Mouse (Mus musculus): ENCODE results near the gene Tmem17. TPM values are rescaled to one million over a fixed set of nuclear protein-coding genes. Genes with fewer than 3 reads are reported as not detected.
A peak's percentile ranks its signal among the peaks of the same experiment; 100 is the strongest.

Gene Tmem17
- total RNA-seq (2021), result 1 to 10 TPM; 3.5 to 4.2 TPM
- long read RNA-seq, experiment 1, transcript Tmem17-201 (4 exons, 1,568 nt), result major isoform, 10 of 11 reads
- long read RNA-seq, experiment 1, partial matches to known transcripts, result 0 of 11 reads
- long read RNA-seq, experiment 1, other reads (novel, unspliced or antisense), result 1 of 11 reads
- long read RNA-seq, experiment 2, partial matches to known transcripts, result 0 of 5 reads
- long read RNA-seq, experiment 2, other reads (novel, unspliced or antisense), result 1 of 5 reads

- DNase-seq (ENCODE audit: low spot score in 2 of 2), result peak; percentile 90 to 91
Measured at GRCm38 (mm10) chr11:22512038-22513001, at the start of gene Tmem17. Gene Tmem17, plus strand, starts transcription at chr11:22512088.

DNA sequence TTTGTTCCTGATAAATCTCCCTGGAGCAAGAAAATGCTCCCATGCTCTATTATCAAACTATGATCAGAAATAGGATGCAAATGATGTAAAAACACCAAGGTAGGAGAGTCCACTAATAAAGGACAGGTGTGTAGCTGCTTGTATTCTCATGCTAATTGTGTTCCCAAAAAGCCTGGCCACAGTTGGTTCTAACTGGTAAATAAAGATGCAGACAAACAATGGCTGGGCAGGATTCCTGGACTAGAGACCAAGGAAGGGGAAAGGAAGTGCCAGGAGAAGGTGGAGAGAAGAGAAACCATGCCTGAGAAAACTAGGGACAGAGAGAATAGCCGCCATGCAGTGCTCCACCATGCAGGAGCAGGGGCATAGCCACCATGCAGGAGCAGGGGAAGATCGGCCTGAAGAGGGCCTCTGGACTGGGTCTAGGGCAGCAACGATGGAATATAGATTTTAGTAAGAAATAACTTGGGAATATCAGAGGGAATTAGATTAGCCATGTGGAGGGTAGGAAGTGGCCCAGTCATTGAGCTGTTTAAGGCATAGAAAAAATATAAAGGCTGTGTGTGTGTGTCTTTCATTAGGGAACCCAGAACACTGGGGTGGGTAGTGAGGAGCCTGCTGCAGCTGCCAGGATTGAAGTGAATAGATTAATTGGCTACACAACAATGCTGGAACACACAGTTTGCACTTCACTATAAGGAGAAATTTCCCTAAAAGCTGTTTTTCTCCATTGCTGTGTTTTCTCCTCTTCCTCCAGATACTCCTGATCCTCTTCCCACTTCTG lies 31.9 kb upstream of the Tmem17 start:
- no peak for DNase-seq (ENCODE audit: low spot score in 2 of 2)

DNA sequence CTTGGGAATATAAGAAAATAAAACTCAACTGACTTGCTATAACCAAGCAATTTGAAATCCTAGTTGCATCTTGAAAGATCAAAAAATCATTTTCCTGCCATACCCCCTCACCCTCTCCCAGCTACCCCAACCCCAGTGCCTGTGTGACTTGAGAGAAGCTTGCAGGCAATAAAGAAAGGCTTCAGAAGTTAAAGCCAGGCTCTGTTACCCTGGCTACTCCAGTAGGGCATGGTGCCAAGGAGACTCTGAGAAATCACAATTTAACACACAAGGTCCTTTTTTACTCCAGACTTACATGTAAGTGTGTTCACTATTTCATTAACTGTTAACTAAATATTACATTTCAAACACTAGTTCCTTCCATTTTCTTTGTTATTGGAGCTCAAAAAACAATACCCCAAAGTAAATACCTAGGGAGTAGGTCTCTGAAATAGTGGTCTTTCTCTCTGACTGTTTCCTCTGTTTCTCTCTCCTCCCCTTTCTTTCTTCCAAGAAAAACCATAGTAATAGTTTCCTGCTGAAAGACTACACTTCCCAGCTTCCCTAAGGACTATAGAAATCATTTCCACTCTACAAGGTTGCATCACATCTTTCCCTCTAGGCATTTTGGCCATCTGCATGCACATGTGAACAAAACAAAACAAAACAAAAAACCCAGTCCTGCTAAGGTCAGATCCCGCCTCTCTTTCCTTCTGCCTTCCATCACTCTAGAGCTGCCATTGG lies 30.1 kb upstream of the Tmem17 start:
- DNase-seq (ENCODE audit: low spot score in 2 of 2), result peak in 1 of 2 experiments; percentile 20

DNA sequence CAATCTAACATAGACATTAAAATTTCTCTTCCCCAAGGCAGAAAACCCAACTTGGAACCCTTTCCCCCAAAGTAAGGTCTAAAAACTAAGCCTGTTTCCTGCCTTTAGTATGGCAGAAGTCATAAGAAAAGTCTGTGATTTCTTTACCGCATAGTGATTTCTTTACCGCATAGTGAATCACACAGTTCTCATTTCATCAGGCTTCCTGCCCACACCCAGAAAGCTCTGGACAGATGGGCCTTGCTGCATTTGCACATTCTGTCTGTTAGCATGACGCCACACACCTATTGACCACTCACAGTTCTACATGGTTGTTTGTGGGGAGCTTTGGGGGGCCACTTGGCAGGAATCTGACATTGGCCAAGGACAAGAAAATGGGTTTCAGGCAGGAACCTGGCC lies 29.5 kb upstream of the Tmem17 start:
- no peak for DNase-seq (ENCODE audit: low spot score in 2 of 2)

DNA sequence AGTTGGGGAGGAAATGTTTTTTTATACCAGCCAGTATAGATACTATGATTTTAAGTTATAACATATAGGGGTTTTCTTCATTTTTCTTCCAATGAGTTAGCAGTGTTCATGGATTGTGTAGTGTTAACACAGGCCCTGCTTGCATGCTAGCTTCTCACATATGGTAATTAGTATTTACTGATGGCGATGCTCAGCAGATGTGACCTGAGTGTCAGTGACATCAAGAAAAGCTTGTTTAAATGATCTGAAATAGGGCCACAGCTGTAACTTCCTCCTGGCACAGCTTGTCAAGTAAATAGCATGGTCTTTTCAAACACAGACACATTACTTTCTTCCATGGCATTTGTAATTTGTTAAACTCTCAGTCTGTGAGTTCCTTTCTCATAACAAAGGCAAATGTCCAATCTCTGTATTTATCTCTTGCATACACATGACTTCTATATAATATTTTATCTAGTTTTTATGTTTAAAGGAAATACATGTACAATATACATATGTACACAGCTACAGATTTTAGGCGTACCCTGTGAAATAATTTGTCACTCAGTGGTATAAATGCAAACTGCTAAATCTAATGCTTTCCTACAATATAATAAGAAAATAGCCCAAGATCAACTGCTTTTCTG lies 18.1 kb upstream of the Tmem17 start:
- no peak for DNase-seq (ENCODE audit: low spot score in 2 of 2)

DNA sequence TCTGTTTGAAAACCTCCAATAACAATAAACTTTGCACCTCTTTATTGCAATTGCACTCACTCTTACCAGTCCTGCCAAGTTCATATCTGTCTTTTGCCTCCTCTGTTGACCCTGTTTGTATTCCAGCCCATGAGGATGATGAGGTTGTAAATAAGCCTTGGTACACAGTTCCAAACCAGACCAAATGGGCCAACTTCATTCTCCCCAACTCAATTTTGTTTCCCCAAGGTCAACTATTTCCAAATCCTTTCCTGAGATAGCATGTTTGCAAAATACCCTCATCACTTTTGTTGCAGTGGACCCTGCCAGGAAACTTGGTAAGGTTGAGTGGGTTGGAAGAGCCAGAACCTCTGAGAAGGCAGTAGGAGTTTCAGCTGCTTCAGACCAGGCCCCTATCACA lies 16.9 kb upstream of the Tmem17 start:
- no peak for DNase-seq (ENCODE audit: low spot score in 2 of 2)

- DNase-seq (ENCODE audit: low spot score in 2 of 2), result no peak
Measured at GRCm38 (mm10) chr11:22499396-22499795, 12.5 kb upstream of the Tmem17 start.

GRCm38 (mm10) chr11:22499886-22500285 lies 12.0 kb upstream of the Tmem17 start:
- no peak for DNase-seq (ENCODE audit: low spot score in 2 of 2)

- DNase-seq (ENCODE audit: low spot score in 2 of 2), result no peak
Measured at GRCm38 (mm10) chr11:22500771-22501566, 10.9 kb upstream of the Tmem17 start.

DNA sequence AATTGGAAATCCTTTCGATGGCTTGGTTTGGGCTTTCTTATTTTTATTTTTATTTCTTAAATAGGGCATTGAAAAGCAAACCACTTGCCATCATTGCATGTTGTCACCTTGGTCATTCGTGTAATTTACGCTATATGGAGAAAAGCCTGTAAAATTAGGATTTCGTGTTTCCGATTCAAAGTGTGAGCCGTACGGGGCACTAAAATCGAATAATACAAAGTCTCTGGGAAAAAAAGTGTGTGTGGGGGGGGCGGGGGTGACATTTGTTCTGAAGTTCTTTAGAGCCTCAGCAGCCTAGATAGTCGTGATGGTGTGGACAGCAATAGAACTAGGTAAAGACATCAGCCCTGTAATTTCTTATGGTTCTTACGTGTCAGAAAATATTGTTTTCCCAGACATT lies 1.2 kb downstream of the Tmem17 start:
- no peak for DNase-seq (ENCODE audit: low spot score in 2 of 2)

- no peak for DNase-seq (ENCODE audit: low spot score in 2 of 2)
Measured at GRCm38 (mm10) chr11:22515061-22515460, 3.2 kb downstream of the Tmem17 start.

DNA sequence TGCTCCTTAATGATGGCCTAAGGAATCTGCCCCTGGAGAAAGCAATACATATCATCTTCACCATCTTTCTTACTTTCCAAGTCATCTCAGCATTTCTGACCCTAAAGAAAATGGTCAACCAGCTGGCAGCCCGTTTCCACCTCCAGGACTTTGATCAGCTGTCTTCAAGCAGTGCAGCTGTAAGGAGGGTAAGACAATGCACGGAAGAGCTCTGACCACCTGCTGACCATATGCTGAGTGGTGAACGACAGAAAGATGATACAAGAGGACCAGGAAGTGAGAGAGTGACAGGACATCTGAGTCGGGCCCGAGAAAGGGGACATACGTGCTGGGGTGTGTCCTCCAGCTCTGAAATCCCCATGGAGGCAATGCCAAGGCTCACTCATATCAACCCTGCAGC lies 6.6 kb downstream of the Tmem17 start:
- no peak for DNase-seq (ENCODE audit: low spot score in 2 of 2)

DNA sequence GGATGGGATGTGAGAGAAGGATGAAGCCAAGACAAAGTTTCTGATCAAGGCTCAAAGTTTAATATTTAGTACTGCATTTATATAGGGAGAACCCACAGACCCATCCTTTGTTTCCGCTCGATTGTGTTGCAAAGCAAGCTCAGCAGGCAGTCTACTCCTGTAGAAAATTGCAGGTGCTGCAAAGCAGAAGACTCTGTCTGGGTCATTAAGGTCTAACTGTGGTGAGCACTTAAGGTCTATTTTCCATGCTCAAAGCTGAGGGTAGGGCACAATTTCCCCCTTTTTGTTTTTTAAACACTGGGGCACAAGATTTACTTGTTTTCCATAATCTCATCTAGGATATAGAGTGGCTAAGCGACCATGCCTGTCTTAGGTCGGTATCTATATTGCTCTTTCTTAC lies 8.4 kb downstream of the Tmem17 start:
- DNase-seq (ENCODE audit: low spot score in 2 of 2), result no peak

DNA sequence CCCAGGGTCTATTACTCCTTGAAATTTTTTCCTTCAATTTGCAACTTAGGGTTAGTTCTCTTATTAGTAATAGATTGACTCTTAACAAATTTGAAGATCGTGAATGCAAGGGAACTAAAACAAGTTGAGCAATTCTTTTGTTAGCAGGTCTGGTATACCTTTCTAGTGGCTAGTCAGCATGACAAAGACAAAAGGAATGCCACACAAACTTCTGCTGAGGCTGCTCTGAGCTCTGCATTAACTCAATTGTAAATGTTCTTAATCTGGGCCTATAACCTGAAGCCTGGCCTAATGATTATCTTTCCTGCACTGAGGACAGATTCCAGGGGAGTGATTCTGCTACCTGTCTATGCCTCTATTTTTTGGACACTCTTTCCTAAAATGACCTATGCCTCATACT lies 12.7 kb downstream of the Tmem17 start:
- no peak for DNase-seq (ENCODE audit: low spot score in 2 of 2)

GRCm38 (mm10) chr11:22540600-22540999 lies 28.7 kb downstream of the Tmem17 start:
- DNase-seq (ENCODE audit: low spot score in 2 of 2), result no peak

GRCm38 (mm10) chr11:22560061-22560460 lies 48.2 kb downstream of the Tmem17 start:
- no peak for DNase-seq (ENCODE audit: low spot score in 2 of 2)

DNA sequence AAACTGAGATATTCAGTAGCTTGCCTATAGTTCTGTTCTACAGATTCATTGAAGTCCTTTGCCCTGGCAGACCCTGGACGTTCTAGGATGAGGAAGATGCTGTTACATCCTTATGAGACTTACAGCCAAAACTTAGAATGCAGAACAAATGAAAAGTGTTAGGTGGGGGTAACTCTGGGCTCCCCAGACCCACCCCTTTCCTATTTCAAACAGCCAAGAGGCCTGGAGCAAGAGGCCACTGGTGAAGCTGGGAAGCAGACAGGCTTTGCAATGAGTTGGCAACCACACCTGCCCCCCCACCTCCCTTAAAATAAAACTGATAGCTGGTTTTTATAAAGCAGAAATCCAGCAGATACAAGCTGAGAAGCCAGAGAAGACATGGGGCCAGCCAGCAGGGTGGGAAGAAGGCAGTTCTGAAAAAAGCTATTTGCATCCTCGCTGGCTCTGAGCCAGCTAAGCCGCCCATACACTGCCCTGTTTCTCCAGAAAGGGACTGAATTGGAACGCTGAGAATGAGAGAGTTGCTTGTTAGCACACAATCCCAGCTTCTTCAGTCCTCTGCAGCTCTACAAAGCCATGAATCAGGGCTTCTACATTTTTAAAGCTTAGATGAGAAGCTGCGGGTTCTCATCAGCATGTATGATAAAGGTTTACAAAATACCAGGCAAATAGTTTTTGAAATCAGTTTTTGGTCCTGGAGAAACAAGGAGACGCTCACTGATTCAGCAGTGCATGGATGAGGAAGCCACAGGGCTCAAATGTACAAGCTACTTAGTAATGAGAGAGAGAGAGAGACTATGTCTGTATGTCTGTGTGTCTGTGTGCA lies 48.8 kb downstream of the Tmem17 start:
- peak; percentile 26 to 66 for DNase-seq (ENCODE audit: low spot score in 2 of 2)

DNA sequence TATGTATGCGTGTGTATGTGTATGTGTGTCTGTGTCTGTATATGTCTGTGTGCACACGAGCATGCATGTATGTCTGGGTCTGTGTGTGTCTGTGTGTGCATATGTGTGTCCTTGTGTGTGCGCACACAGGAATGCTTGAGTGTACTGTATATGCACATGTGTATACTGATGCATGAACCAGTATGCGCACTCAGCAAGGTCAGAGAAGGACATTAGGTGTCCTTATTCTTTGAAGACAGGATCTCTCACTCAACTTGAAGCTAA lies 49.4 kb downstream of the Tmem17 start:
- no peak for DNase-seq (ENCODE audit: low spot score in 2 of 2)

DNA sequence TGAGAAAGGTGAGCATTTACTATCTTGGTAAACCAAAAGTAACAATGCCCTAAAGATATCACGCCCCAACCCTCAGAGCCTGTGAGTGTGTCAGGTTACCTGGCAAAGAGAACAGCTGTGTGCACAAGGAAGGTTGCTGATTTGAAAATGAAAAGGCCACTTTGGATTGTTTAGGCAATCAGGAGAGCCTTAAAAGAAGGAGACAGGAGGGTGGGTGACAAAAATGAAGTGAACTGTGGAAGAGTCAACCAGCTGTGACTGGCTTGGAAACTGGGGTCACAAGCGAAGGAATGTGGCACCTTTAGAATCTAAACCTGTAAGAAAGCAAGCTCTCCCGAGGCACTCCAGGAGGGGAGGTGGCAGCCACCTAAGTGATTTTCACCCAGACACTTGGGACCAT lies 51.8 kb downstream of the Tmem17 start:
- DNase-seq (ENCODE audit: low spot score in 2 of 2), result no peak
